Mouse (Mus musculus): ENCODE measurements at regions not wholly inside any gene's neighbourhood (a gene's known extent, or its start where the extent isn't known, plus 50 kb on each side); places are given as distances from the start of the nearest gene placed in this dataset.

DNA sequence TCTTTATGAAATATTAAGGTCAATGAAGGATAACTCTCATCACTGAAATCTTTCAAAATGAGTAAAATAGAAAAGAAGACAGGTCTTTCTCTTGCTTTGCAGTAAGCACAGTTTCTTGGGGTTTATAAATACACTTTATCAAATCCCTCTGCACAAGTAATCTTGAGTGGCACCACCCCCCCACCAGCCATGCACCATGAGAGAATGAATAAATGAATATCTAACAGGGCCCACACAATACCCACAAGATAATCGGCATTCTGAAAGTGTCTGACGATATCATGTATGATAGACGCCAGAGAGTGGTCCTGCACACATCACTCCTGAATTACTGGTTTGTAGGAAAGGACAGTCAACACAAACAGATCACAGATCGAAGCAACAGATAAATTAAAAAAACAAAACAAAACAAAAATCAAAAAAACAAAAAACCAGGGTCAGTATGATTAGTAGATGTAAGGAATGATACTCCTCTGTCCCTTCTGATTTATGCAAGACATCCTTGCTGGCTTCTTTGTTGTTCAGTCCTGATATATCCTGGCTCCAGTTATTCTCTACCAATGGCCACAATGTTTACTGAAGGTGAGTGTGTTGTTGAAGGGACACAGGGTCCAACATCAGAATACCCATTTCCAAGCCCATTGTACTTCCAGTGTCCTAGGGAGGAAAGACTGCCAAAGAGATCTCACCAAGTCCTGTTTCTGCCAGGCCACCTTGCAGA lies 92.0 kb upstream of the Cited2 start:
- ATAC-seq (replicated peaks; ENCODE audit: low FRiP score): no peak
- Histone ChIP-seq H3K27me3 (no peaks in the 10 kb centered on the region), H3K4me2 (no peak overlapping the region), H3K9ac (no peak overlapping the region), H3K27ac (no peak overlapping the region), H3K4me1 (peaks cover 23% of the 10 kb centered on the region), H3K36me3 (no peaks in the 10 kb centered on the region), H3K9me3 (replicated peaks) (no peaks in the 10 kb centered on the region), H3K4me3 (replicated peaks) (no peak overlapping the region)
- WGBS: 90% methylated on average over 4 of the region's 4 CpGs

GRCm38 (mm10) chr10:17631817-17632216 lies 91.2 kb upstream of the Cited2 start:
- H3K27ac ChIP-seq: peak overlapping the region; percentile 55; the same call in 1 of the 2 replicates
- peak overlapping the region; percentile 35 for H3K4me2 ChIP-seq
- no peaks in the 10 kb centered on the region for H3K27me3 ChIP-seq
- H3K4me1 ChIP-seq: peaks cover 23% of the 10 kb centered on the region
- peak; percentile 34; the same call in 1 of the 2 replicates for ATAC-seq (replicated peaks; ENCODE audit: low FRiP score)
- no peaks in the 10 kb centered on the region for H3K9me3 ChIP-seq (replicated peaks)
- WGBS: 13% methylated on average over 5 of the region's 5 CpGs
- H3K36me3 ChIP-seq: no peaks in the 10 kb centered on the region
- H3K4me3 ChIP-seq (replicated peaks): no peak overlapping the region
- H3K9ac ChIP-seq: no peak overlapping the region

DNA sequence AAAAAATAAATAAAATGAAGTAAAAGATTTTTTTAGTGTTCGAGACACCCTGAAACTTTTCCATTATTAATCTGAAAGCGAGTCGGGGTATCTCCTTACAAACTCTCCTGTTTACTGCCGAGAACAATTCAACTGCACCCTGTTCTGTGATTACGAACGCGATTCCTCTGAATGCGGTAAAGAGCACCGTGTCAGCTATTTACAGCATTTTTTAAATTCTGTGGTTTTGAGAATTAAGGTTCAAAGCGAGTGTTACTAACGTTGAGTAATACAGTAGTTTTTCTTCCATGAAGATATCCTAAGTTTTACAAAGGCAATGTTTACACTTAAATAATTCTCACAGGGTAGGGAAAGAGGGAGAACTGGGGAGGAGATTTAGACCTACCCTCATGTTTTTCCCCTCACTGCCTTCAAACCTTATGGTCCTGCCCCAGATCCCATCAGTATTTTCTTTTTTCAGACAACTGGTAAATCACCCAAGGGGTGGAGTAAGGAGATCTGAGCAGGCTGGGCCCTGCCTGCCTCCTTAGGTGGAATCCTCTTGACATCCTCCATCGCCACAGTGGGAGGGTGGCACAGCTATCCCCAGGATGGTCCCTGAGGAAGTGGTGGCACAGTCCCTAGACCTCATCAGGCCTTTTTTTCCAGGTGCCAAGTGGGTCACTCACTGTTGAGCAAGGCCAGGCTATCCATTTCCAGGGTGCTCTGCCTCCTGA lies 89.9 kb upstream of the Cited2 start:
- WGBS: 71% methylated on average over 12 of the region's 12 CpGs
- peak; percentile 31; the same call in 1 of the 2 replicates for ATAC-seq (replicated peaks; ENCODE audit: low FRiP score)
- Histone ChIP-seq H3K36me3 (no peaks in the 10 kb centered on the region), H3K4me3 (replicated peaks) (no peak overlapping the region), H3K9me3 (replicated peaks) (no peaks in the 10 kb centered on the region), H3K4me1 (peaks cover 23% of the 10 kb centered on the region), H3K4me2 (no peak overlapping the region), H3K27me3 (no peaks in the 10 kb centered on the region), H3K27ac (no peak overlapping the region), H3K9ac (no peak overlapping the region)

DNA sequence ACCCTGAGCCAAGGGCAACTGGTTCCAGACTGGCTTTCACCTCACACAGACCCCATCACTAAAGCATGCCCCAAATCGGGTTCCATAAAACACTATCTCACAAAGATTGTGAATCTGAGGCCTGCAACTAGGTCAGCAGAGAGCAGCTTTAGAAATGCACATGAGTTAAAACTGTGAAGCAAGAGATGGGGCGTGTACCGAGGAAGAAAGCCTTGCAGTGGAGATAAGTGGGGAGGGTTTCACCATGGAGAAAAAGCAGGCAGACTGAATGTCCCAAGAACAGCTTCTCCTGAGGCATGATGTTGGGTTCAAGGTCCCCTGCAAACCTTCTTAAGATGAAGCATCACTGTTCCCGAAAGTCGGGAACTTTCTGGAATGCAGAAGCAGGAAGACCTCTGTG lies 77.7 kb upstream of the Cited2 start:
- 88% methylated on average over 5 of the region's 5 CpGs for WGBS
- Histone ChIP-seq H3K9me3 (replicated peaks) (no peaks in the 10 kb centered on the region), H3K4me1 (no peaks in the 10 kb centered on the region), H3K27ac (no peak overlapping the region), H3K9ac (no peak overlapping the region), H3K4me2 (no peak overlapping the region), H3K4me3 (replicated peaks) (no peak overlapping the region), H3K27me3 (no peaks in the 10 kb centered on the region), H3K36me3 (no peaks in the 10 kb centered on the region)
- no peak for ATAC-seq (replicated peaks; ENCODE audit: low FRiP score)

GRCm38 (mm10) chr10:17646391-17646790 lies 76.6 kb upstream of the Cited2 start:
- Histone ChIP-seq H3K4me3 (replicated peaks) (no peak overlapping the region), H3K36me3 (no peaks in the 10 kb centered on the region), H3K27me3 (no peaks in the 10 kb centered on the region), H3K9me3 (replicated peaks) (no peaks in the 10 kb centered on the region), H3K27ac (peak overlapping the region; percentile 32; the same call in 1 of the 2 replicates), H3K4me1 (0 out of 2 replicates have a peak, but pooled peaks cover 1% of the 10 kb centered on the region), H3K9ac (no peak overlapping the region), H3K4me2 (no peak overlapping the region)
- peak; percentile 87 for ATAC-seq (replicated peaks; ENCODE audit: low FRiP score)
- 57% methylated on average over 4 of the region's 4 CpGs for WGBS

GRCm38 (mm10) chr10:17648077-17648476 lies 74.9 kb upstream of the Cited2 start:
- Histone ChIP-seq H3K36me3 (no peaks in the 10 kb centered on the region), H3K4me2 (no peak overlapping the region), H3K9me3 (replicated peaks) (no peaks in the 10 kb centered on the region), H3K9ac (no peak overlapping the region), H3K27me3 (no peaks in the 10 kb centered on the region), H3K27ac (no peak overlapping the region), H3K4me3 (replicated peaks) (no peak overlapping the region), H3K4me1 (peaks cover 16% of the 10 kb centered on the region)
- no peak for ATAC-seq (replicated peaks; ENCODE audit: low FRiP score)
- 79% methylated on average over 6 of the region's 6 CpGs for WGBS

GRCm38 (mm10) chr10:17650997-17651750 lies 71.8 kb upstream of the Cited2 start:
- ATAC-seq (replicated peaks; ENCODE audit: low FRiP score): peak; percentile 52; the same call in 1 of the 2 replicates
- Histone ChIP-seq H3K36me3 (no peaks in the 10 kb centered on the region), H3K4me1 (peaks cover 34% of the 10 kb centered on the region), H3K9ac (no peak overlapping the region), H3K27ac (peak overlapping the region; percentile 78), H3K9me3 (replicated peaks) (no peaks in the 10 kb centered on the region), H3K27me3 (no peaks in the 10 kb centered on the region), H3K4me2 (no peak overlapping the region), H3K4me3 (replicated peaks) (no peak overlapping the region)
- 71% methylated on average over 6 of the region's 6 CpGs for whole genome bisulfite sequencing

- H3K9ac ChIP-seq: no peak overlapping the region
- no peaks in the 10 kb centered on the region for H3K36me3 ChIP-seq
- no peak overlapping the region for H3K4me3 ChIP-seq (replicated peaks)
- ATAC-seq (replicated peaks; ENCODE audit: low FRiP score): no peak
- H3K27me3 ChIP-seq: no peaks in the 10 kb centered on the region
- no peak overlapping the region for H3K27ac ChIP-seq
- H3K9me3 ChIP-seq (replicated peaks): no peaks in the 10 kb centered on the region
- peaks cover 42% of the 10 kb centered on the region for H3K4me1 ChIP-seq
- WGBS: 46% methylated on average over 6 of the region's 6 CpGs
- H3K4me2 ChIP-seq: no peak overlapping the region
These were observed 69.7 kb upstream of the Cited2 start for GRCm38 (mm10) chr10:17653325-17653724.

DNA sequence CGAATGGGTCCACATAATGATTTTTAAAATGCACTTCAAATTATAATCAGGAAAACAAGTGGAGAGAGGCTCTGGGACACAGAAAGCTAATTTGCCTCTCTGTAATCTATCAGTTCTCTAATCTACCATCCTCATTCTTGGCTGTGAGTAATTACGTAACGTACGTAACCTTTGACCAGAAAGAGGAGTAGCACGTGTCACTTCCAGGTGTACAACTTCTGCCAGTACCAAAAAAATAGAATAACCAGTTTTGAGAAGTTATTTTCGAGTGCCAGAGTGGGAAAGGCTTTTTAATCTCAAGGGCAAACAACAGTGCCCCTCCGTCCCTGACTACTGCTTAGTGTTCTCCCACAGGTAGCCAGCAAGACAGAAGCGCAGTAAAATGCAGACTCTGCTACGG lies 69.2 kb upstream of the Cited2 start:
- no peak for ATAC-seq (replicated peaks; ENCODE audit: low FRiP score)
- Histone ChIP-seq H3K4me3 (replicated peaks) (no peak overlapping the region), H3K4me1 (peaks cover 42% of the 10 kb centered on the region), H3K27me3 (no peaks in the 10 kb centered on the region), H3K36me3 (no peaks in the 10 kb centered on the region), H3K27ac (no peak overlapping the region), H3K9me3 (replicated peaks) (no peaks in the 10 kb centered on the region), H3K9ac (no peak overlapping the region), H3K4me2 (no peak overlapping the region)
- WGBS: 69% methylated on average over 9 of the region's 9 CpGs

- no peak overlapping the region for H3K27ac ChIP-seq
- 66% methylated on average over 2 of the region's 2 CpGs for WGBS
- no peak overlapping the region for H3K9ac ChIP-seq
- ATAC-seq (replicated peaks; ENCODE audit: low FRiP score): no peak
- H3K27me3 ChIP-seq: no peaks in the 10 kb centered on the region
- no peak overlapping the region for H3K4me3 ChIP-seq (replicated peaks)
- H3K36me3 ChIP-seq: no peaks in the 10 kb centered on the region
- H3K4me2 ChIP-seq: no peak overlapping the region
- no peaks in the 10 kb centered on the region for H3K9me3 ChIP-seq (replicated peaks)
- H3K4me1 ChIP-seq: peaks cover 42% of the 10 kb centered on the region
These were observed 68.6 kb upstream of the Cited2 start for GRCm38 (mm10) chr10:17654308-17654858.

DNA sequence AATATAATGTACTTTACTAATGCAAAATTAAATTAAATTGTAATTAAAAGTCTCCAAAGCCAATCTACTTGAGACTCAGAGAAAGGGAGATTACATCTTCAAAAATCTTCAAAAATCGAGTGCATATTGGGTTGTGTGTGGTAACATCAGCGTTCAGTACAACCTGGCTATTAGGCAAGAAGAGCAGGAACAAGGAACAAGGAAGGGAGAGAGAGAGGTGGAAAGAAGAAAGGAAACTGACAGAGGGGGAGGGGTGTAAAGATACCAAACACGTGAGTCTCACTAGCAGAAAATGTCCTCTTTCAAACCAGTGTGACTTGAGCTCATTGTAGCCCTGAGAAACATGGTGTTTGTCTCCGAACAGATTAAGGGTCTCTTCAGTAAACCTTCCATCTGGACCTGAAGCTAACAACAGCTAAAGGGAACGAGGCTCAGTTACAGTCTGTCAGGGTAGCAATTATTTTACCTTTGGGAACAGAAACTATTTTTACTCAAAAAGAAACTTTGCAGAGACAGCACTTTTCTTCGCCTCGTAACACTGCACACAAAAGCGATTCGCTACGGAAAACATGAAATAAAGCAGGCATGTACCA lies 67.5 kb upstream of the Cited2 start:
- Histone ChIP-seq H3K27me3 (no peaks in the 10 kb centered on the region), H3K4me3 (replicated peaks) (no peak overlapping the region), H3K4me1 (peaks cover 42% of the 10 kb centered on the region), H3K9ac (no peak overlapping the region), H3K27ac (no peak overlapping the region), H3K4me2 (peak overlapping the region; percentile 39), H3K9me3 (replicated peaks) (no peaks in the 10 kb centered on the region), H3K36me3 (no peaks in the 10 kb centered on the region)
- ATAC-seq (replicated peaks; ENCODE audit: low FRiP score): no peak
- 41% methylated on average over 10 of the region's 10 CpGs for WGBS
